Mouse (Mus musculus) hindbrain, embryonic 15.5 days (tissue): ENCODE data around the gene Asb2. TPM values are rescaled to one million over a fixed set of nuclear protein-coding genes. Genes with fewer than 3 reads are reported as not detected.

Experiments used
- ATAC-seq: fragments of 200-750 bp; cut with Nextera tagmentation; 2 replicates; pipeline ENCODE4 v1.8.0; 2017; ENCODE audit warnings: low read depth, moderate number of reproducible peaks, moderate TSS enrichment; ENCODE audit not compliant: low FRiP score
- H3K27ac ChIP-seq: fragments of 300-500 bp; sonication (generic); replicated peaks from 2 replicates; pipeline ENCODE4 v1.5.1; 2015; ENCODE audit warnings: mild to moderate bottlenecking, inconsistent platforms
- H3K27me3 ChIP-seq: fragments of 300-500 bp; sonication (generic); 2 replicates; pipeline ENCODE4 v1.6.1; 2015; ENCODE audit warnings: control low read depth, inconsistent platforms
- H3K36me3 ChIP-seq: fragments of 300-500 bp; sonication (generic); 2 replicates; pipeline ENCODE4 v1.6.1; 2015; ENCODE audit warnings: control low read depth, inconsistent platforms
- H3K4me1 ChIP-seq: fragments of 300-500 bp; sonication (generic); replicated peaks from 2 replicates; pipeline ENCODE4 v1.6.1; 2015; ENCODE audit warnings: control low read depth, inconsistent platforms
- H3K4me2 ChIP-seq: fragments of 300-500 bp; sonication (generic); 2 replicates; pipeline ENCODE4 v1.6.1; 2015; ENCODE audit warnings: moderate library complexity, mild to moderate bottlenecking, inconsistent platforms
- H3K4me3 ChIP-seq: fragments of 300-500 bp; sonication (generic); 2 replicates; pipeline ENCODE4 v1.5.1; 2015; ENCODE audit warnings: mild to moderate bottlenecking, inconsistent platforms
- H3K9ac ChIP-seq: fragments of 300-500 bp; sonication (generic); 2 replicates; pipeline ENCODE4 v1.6.1; 2015; ENCODE audit warnings: inconsistent platforms
- H3K9me3 ChIP-seq: fragments of 300-500 bp; sonication (generic); 2 replicates; pipeline ENCODE4 v1.6.1; 2016; ENCODE audit warnings: control low read depth, inconsistent platforms
- WGBS: fragments of 180-500 bp; shearing (Covaris S2); methylation state at CpG from one replicate; pipeline ENCODE4 v1.1.7; 2015; 5-methylcytosine and 5-hydroxymethylcytosine counted together
- polyA plus RNA-seq: library from polyadenylated mRNA; unstranded; fragments of >200 nt; fragmentation: Nextera tagmentation; extraction: Ambion mirVana; gene quantifications from 2 replicates; pipeline ENCODE4 v1.2.1, GENCODE M21; 2015

Asb2 gene
- polyA plus RNA-seq, 1 experiment from 2014 or later = 1.2 TPM

- WGBS = 74% methylated on average over 8 of the region's 8 CpGs
- Histone ChIP-seq H3K9me3 (no peaks in the 10 kb centered on the region), H3K27me3 (no peaks in the 10 kb centered on the region; the same call in 1 of the 2 replicates), H3K4me3 (no peak overlapping the region), H3K36me3 (no peaks in the 10 kb centered on the region), H3K27ac (no peak overlapping the region), H3K9ac (no peak overlapping the region), H3K4me1 (peaks cover 44% of the 10 kb centered on the region), H3K4me2 (no peak overlapping the region)
- no peak for ATAC-seq
Observed at GRCm38 (mm10) chr12:103311921-103312320, 43.9 kb downstream of the Asb2 start.

DNA sequence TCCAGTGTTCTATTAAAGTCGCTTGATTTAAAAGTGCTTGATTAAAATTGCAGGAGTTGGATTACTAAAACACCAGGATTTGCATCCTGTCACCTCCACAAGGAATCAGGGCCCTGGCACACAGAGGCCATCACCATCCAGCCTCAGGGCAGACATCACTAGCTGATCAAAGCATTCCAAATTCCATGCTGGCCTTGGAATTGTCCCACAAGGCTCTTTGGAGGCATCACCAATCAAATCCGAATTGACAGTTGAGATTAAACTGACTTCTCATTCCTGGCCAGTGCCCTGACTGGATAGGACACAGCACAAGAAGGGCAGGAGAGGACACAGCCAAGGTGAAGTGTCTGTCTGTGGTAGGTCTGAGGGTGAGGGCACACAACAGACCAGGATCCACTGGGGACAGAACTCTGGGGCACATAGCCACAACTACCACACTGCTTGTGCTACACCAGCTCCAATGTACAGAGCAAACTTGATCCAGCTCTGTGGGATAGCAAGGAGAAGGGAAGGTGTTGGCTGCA, 45.0 kb downstream of the Asb2 start, which contains the start of gene Fam181a:
Gene Fam181a, plus strand, starts transcription at position 232 of the 524 bp plus-strand sequence.
- Histone ChIP-seq H3K4me1 (peaks cover 38% of the 10 kb centered on the region), H3K4me2 (no peak within 1 kb of the TSS), H3K27ac (no peak within 1 kb of the TSS), H3K9me3 (no peaks in the 10 kb centered on the region), H3K27me3 (no peaks in the 10 kb centered on the region; the same call in 1 of the 2 replicates), H3K4me3 (no peak within 1 kb of the TSS), H3K9ac (no peak within 1 kb of the TSS), H3K36me3 (no peaks in the 10 kb centered on the region)
- 90% methylated on average over 2 of the region's 2 CpGs for WGBS
- no peak for ATAC-seq

DNA sequence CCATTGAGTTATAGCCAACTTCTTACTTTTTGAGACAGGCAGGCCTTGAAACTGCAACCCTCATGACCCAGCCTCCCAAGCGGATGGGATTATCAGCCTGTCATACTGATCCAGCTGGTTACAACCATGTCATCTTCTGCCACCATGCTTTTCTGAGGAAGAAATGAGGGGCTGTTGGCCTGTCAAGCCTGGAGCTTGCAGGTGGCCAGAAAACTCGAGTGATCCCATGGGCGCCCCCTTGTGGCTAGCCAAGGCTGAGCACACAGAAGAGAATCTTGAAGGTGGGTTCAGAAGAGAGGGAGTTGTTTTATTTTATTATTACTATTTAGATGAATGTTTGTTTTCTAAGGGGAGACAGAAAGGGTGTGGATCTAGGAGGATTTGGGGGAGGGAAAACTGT, 49.1 kb downstream of the Asb2 start:
- no peak overlapping the region for H3K4me3 ChIP-seq
- 30% methylated on average over 3 of the region's 3 CpGs for WGBS
- no peaks in the 10 kb centered on the region for H3K9me3 ChIP-seq
- H3K4me2 ChIP-seq = no peak overlapping the region
- no peak overlapping the region for H3K9ac ChIP-seq
- H3K27me3 ChIP-seq = no peaks in the 10 kb centered on the region
- ATAC-seq = no peak
- H3K27ac ChIP-seq = no peak overlapping the region
- no peaks in the 10 kb centered on the region for H3K4me1 ChIP-seq
- H3K36me3 ChIP-seq = no peaks in the 10 kb centered on the region

DNA sequence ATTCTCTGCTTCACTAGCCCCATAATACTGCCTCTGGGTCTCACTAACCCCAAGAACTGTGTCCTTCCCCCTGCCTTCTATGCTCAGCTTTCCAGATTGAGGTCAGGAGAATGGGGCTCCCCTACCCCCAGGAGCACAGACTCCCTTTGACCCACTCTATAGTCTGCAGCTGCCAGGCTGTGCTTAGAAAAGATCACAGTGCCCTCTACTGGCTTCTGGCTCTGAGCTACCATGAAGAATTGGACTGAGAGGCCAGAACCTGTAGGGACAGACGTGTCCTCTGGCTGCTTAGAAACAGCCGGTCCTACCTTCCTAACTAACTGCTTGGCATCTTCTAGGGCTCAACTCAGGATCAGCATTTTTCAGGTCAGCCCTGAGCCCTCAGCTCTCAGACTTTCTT, 49.6 kb downstream of the Asb2 start:
- no peaks in the 10 kb centered on the region for H3K27me3 ChIP-seq
- WGBS = 21% methylated on average over 2 of the region's 2 CpGs
- no peak overlapping the region for H3K27ac ChIP-seq
- H3K4me2 ChIP-seq = no peak overlapping the region
- H3K4me1 ChIP-seq = no peaks in the 10 kb centered on the region
- no peak overlapping the region for H3K4me3 ChIP-seq
- peak; percentile 75 for ATAC-seq
- no peak overlapping the region for H3K9ac ChIP-seq
- no peaks in the 10 kb centered on the region for H3K36me3 ChIP-seq
- H3K9me3 ChIP-seq = no peaks in the 10 kb centered on the region

- Histone ChIP-seq H3K4me2 (no peak overlapping the region), H3K27me3 (no peaks in the 10 kb centered on the region), H3K27ac (no peak overlapping the region), H3K9me3 (no peaks in the 10 kb centered on the region), H3K4me1 (no peaks in the 10 kb centered on the region), H3K36me3 (no peaks in the 10 kb centered on the region), H3K9ac (no peak overlapping the region), H3K4me3 (no peak overlapping the region)
- ATAC-seq = no peak
- WGBS = 97% methylated on average over 1 of the region's 1 CpGs
Observed at GRCm38 (mm10) chr12:103302960-103303359, 52.8 kb downstream of the Asb2 start.

DNA sequence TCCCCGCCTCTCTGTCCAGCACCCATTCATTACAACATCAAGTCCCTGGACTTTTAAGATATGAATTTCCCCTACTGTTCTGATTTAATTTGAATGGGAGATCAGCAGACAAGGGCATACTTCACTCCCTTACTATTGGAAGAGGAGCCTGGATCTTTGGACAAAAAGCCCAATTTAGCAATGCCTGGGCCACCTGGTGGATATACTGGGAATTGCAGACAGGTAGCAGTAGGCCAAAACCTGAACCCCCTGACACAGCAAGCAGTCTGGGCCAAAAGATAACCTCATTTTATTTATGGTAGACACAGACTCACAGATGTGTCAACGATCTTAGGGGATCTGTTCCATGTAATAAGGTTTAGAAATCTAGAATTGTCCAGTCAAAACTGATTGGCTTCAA, 54.2 kb downstream of the Asb2 start:
- Histone ChIP-seq H3K27ac (no peak overlapping the region), H3K9me3 (no peaks in the 10 kb centered on the region), H3K9ac (no peak overlapping the region), H3K4me3 (no peak overlapping the region), H3K36me3 (no peaks in the 10 kb centered on the region), H3K27me3 (no peaks in the 10 kb centered on the region), H3K4me2 (no peak overlapping the region), H3K4me1 (no peaks in the 10 kb centered on the region)
- ATAC-seq = no peak
- WGBS = 50% methylated on average over 2 of the region's 2 CpGs

GRCm38 (mm10) chr12:103300493-103300892, 55.3 kb downstream of the Asb2 start:
- no peaks in the 10 kb centered on the region for H3K9me3 ChIP-seq
- H3K27me3 ChIP-seq = no peaks in the 10 kb centered on the region
- no peak overlapping the region for H3K4me2 ChIP-seq
- H3K9ac ChIP-seq = no peak overlapping the region
- WGBS = 67% methylated on average over 9 of the region's 9 CpGs
- no peak overlapping the region for H3K4me3 ChIP-seq
- no peak for ATAC-seq
- H3K36me3 ChIP-seq = no peaks in the 10 kb centered on the region
- H3K4me1 ChIP-seq = no peaks in the 10 kb centered on the region
- H3K27ac ChIP-seq = no peak overlapping the region

DNA sequence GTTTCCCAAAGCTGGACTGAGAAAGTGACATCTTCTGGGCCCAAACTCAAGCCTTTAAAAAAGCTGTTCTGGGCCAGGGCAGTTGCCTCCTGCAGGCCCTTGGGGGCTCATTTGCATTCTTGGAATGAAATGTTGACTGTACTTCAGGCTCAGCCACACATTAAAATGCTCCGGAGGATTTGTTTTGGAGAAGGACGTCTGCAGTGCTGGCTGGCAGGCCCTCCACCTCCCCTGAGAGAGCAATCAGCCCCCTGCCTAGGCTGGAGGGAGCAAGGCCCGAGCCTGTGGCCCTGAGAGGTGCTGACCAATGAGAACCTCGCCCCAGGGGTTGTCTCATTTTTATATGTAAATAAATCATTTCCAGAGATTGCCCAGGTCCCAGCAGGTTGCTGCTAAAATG, 59.5 kb downstream of the Asb2 start:
- H3K36me3 ChIP-seq = no peaks in the 10 kb centered on the region
- H3K27ac ChIP-seq = no peak overlapping the region
- no peaks in the 10 kb centered on the region for H3K27me3 ChIP-seq
- ATAC-seq = no peak
- whole genome bisulfite sequencing = 11% methylated on average over 4 of the region's 4 CpGs
- no peak overlapping the region for H3K9ac ChIP-seq
- no peaks in the 10 kb centered on the region for H3K9me3 ChIP-seq
- H3K4me1 ChIP-seq = no peaks in the 10 kb centered on the region
- no peak overlapping the region for H3K4me3 ChIP-seq
- no peak overlapping the region for H3K4me2 ChIP-seq

DNA sequence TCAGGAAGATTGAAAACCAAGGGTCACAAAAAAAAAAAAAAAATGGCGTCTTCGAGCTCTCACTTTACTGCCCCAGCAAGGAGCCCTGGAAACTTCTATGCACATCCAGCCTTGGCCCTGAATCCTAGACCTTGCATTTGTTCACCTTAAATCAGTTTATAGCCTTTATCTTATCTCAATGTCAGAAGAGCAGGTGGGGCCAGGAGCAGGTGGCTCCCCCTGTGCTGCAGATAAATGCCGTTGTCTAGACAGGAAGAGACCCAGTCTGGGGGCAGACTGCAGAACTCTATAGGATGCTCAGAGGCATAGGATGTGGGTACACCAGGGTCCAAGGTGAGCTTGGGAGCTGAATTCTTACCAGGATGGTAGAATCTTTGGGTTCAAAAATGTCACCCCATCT, 63.4 kb downstream of the Asb2 start:
- no peaks in the 10 kb centered on the region for H3K27me3 ChIP-seq
- ATAC-seq = no peak

DNA sequence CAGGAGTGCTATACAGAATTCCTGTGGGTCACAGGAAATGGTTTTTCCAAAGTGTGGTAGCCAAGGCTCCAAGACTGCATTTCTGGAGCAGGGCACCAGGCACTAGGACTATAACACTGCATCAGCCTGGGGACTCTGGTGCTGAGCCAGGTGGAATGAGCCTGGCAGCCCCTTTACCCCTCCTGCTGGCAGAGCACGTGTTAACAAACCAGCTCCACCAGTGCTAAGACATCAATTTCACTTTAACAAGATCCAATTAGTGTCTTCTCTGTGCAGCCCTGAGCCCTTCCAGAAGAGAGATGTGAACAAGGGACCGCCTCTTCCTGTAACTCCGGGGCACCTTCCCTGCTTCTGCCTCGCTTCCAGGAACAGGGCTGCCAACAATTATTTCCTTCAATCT, 68.5 kb downstream of the Asb2 start:
- no peak overlapping the region for H3K4me2 ChIP-seq
- no peaks in the 10 kb centered on the region for H3K27me3 ChIP-seq
- no peaks in the 10 kb centered on the region for H3K36me3 ChIP-seq
- peak; percentile 42; the same call in 1 of the 2 replicates for ATAC-seq
- 59% methylated on average over 4 of the region's 4 CpGs for WGBS
- no peaks in the 10 kb centered on the region for H3K9me3 ChIP-seq
- H3K9ac ChIP-seq = no peak overlapping the region
- H3K4me3 ChIP-seq = no peak overlapping the region
- no peaks in the 10 kb centered on the region for H3K4me1 ChIP-seq
- H3K27ac ChIP-seq = no peak overlapping the region

More for the DNA sequence above, 63.4 kb downstream of the Asb2 start:
- H3K4me1 ChIP-seq = no peaks in the 10 kb centered on the region
- no peak overlapping the region for H3K4me2 ChIP-seq
- H3K36me3 ChIP-seq = no peaks in the 10 kb centered on the region
- no peak overlapping the region for H3K4me3 ChIP-seq
- H3K27ac ChIP-seq = no peak overlapping the region
- H3K9me3 ChIP-seq = no peaks in the 10 kb centered on the region
- 94% methylated on average over 3 of the region's 3 CpGs for WGBS
- H3K9ac ChIP-seq = no peak overlapping the region

GRCm38 (mm10) chr12:103283411-103283810, 72.4 kb downstream of the Asb2 start:
- Histone ChIP-seq H3K9me3 (no peaks in the 10 kb centered on the region), H3K4me3 (no peak overlapping the region), H3K27ac (no peak overlapping the region), H3K36me3 (no peaks in the 10 kb centered on the region), H3K4me2 (no peak overlapping the region), H3K9ac (no peak overlapping the region), H3K27me3 (no peaks in the 10 kb centered on the region), H3K4me1 (no peaks in the 10 kb centered on the region)
- WGBS = 92% methylated on average over 3 of the region's 3 CpGs
- no peak for ATAC-seq

DNA sequence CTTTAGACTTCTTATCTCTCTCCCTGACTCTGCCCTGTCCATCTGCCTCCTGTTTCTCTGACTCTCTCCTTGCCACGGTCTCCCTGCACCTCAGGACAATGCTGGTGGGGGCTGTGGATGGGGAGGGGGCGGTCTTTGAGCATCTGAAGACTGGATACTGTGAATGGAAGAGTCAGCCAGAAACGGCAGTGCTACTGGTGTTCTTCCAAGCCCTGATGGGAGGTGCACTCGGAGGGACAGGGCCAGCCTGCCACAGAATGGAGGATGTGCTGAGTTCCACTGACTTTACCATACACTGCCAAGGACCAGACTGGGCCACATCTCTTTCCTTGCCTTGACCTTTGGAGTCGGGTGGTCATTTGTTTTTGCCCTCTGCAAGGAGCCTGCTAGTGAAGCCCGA, 72.9 kb downstream of the Asb2 start:
- Histone ChIP-seq H3K9ac (no peak overlapping the region), H3K27me3 (no peaks in the 10 kb centered on the region), H3K4me3 (no peak overlapping the region), H3K9me3 (no peaks in the 10 kb centered on the region), H3K4me1 (no peaks in the 10 kb centered on the region), H3K4me2 (no peak overlapping the region), H3K27ac (no peak overlapping the region), H3K36me3 (no peaks in the 10 kb centered on the region)
- ATAC-seq = no peak
- WGBS = 65% methylated on average over 6 of the region's 6 CpGs

- ATAC-seq = no peak
- WGBS = 66% methylated on average over 4 of the region's 4 CpGs
Observed at GRCm38 (mm10) chr12:103281912-103282311, 73.9 kb downstream of the Asb2 start.

More at GRCm38 (mm10) chr12:103281912-103282311, 73.9 kb downstream of the Asb2 start:
- Histone ChIP-seq H3K27ac (no peak overlapping the region), H3K4me1 (no peaks in the 10 kb centered on the region), H3K4me2 (no peak overlapping the region), H3K36me3 (no peaks in the 10 kb centered on the region), H3K9me3 (no peaks in the 10 kb centered on the region), H3K4me3 (no peak overlapping the region), H3K9ac (no peak overlapping the region), H3K27me3 (no peaks in the 10 kb centered on the region)
